Mouse (Mus musculus): ENCODE results near the gene Lce3e.

The Lce3e gene

DNA sequence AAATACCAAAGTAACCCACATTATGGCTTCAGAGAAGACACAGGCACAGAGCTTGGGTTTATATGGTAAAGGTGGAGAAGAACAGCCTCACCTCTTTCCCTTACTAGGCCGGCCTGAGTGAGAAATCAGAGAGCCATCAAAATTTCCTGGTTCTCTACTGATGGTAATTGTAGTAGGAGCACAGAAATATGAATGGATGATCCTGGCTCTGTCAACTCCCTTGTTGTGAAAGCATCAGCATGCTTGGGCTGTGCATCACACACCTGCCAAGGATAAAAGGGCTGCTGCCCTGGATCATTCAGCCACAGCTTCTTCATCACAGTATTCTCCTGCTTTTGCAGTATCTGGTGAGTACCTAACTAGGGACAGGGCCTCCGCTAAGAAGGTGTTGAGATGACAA lies at the start of gene Lce3e:
Gene Lce3e, plus strand, starts transcription at position 301 of the 400 bp plus-strand sequence.
- no peak for DNase-seq (ENCODE audit: low spot score in 2 of 2)

DNA sequence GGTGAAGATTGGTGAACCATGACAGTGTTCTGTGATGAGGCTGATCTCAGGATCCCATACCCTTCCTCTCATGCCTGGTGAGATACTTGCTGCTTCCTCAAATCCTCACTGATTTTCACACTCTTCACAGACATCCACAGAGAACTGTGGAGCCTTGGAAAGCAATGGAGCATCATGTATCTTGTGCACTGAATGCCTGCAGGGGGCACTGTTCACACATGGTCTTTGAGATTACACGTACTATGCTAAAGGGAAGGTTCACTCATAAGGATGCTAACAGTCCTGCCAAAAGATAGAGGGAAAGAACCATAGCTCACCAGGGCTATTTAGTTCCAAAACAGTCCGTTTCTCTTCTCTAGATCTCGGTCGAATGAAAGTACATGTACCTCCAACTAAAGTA lies 46.5 kb upstream of the Lce3e start:
- peak; percentile 21 to 31 for DNase-seq (ENCODE audit: low spot score in 2 of 2)

DNA sequence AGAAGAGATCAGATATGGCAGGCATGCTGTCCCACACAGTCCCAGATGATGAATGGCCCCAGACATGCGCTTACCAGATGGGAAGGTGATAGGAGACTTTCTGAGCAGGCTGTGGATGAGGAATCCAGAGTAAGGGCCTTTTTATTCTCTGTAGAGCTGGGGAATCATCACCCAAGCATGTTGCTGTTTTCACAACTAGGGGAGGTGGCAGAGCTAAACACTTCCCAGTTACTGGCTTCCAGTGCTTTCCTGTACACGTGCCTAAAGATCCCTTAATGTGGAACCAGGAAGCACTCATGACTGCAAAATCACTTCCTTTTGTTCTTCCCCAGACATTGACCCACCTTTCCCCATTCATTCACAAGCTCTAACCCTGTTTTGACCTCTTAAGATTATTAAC lies 40.7 kb upstream of the Lce3e start, which contains the start of gene Lce3a:
Gene Lce3a, minus strand, starts transcription at position 101 of the 400 bp plus-strand sequence.
- DNase-seq (ENCODE audit: low spot score in 2 of 2) = no peak

DNA sequence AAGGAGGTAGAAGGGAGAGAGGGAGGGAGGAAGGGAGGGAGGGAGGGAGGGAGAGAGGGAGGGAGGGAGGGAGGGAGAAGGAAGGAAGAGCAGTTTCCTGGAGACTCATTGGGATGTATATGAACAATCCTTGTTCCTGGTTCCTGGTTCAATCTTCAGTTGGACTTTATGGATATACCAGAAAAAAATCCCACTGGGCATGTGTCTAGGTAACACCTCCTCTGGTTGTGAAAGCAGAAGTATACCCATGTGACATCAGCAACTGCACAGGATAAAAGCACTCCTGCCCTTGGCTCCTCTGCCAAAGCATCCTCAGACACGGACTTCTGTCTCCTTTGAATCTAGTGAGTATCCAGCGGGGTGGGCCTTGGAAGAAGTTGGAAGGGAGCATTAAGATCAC lies 34.2 kb upstream of the Lce3e start, which contains the start of gene Lce3b:
Gene Lce3b, plus strand, starts transcription at position 301 of the 400 bp plus-strand sequence.
- no peak for DNase-seq (ENCODE audit: low spot score in 2 of 2)

DNA sequence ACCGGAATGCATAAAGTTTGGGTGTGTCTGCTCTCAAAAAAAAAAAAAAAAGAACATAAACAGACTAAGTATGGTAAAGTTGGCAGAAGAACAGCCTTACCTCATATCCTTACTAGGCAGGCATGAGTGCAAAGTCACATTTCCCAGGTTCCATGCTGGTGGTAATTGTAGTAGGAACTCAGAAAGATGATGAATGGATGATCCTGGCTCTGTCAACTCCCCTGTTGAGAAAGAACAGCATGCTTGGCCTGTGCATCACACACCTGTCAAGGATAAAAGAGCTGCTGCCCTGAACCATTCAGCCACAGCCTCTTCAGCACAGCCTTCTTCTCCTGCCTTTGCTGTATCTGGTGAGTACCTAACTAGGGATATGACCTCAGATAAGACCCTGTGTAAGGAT lies 22.7 kb upstream of the Lce3e start, which contains the start of gene Lce3c:
Gene Lce3c, plus strand, starts transcription at position 301 of the 400 bp plus-strand sequence.
- no peak for DNase-seq (ENCODE audit: low spot score in 2 of 2)

DNA sequence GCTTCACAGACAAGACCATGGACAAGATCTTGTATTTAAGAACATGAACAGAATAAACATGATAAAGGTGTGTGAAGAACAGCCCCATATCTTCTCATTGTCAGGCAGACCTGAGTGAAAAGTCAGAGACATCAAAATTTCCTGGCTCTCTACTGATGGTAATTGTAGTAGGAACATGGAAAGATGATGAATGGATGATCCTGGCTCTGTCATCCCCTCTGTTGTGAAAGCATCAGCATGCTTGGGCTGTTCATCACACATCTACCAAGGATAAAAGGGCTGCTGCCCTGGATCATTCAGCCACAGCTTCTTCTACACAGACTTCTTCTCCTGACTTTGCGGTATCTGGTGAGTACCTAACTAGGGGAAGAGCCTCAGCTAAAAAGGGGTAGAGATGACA lies 9.8 kb upstream of the Lce3e start, which contains the start of gene Lce3d:
Gene Lce3d, plus strand, starts transcription at position 301 of the 400 bp plus-strand sequence.
- DNase-seq (ENCODE audit: low spot score in 2 of 2) = no peak

DNA sequence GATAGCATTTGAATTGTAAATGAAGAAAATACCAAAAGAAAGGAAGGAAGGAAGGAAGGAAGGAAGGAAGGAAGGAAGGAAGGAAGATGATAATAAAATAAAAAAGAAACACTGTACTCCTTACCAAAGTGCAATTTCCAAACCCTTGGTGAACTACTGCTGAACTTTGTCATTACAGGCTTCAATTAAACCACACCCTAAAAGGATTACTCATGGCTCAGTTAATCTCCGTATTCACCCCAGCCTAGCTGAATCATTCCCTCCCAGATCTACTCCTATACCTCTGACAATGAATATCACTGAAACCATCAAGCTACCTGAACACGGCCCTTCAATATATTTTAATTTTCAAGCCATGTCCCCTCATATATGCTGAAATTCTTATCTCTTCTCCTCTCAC lies 11.6 kb downstream of the Lce3e start:
- no peak for DNase-seq (ENCODE audit: low spot score in 2 of 2)

DNA sequence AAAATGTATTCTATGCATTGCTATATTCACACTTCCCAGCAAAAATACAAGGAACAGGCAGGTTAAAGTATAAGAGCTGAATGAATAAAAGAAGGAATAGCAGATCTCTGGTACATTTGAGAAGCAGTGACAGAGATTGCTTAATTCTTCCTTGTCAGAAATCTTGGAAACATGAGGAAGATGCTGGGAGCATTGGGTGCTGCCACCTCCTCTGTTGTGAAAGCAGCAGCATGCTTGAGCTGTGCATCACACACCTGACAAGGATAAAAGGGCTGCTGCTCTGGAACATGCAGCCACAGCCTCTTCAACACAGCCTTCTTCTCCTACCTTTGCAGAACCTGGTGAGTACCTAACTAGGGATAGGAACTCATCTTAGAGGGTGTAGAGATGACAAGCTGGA lies 25.1 kb downstream of the Lce3e start, which contains the start of gene Lce3f:
Gene Lce3f, plus strand, starts transcription at position 301 of the 400 bp plus-strand sequence.
- DNase-seq (ENCODE audit: low spot score in 2 of 2) = no peak

DNA sequence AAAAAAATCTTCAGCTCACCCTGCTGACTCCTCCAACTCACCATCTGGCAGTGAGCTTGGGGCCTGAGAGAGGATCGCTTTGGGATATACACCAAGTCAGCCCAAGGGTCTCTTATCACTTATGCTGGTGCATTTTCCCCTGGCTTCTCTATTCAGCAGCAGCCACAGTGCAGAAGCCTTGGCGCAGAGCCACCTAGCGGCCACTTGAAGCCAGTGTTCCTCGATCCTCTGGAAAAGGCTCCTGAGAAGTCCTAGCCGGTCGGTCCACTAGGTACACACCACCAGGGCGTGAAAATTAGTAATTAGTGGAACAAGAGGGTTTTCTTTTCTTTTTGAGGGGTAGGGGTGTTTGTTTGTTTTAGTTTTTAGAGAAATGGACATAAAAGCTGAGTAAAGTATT lies 31.8 kb downstream of the Lce3e start:
- peak; percentile 85 to 88 for DNase-seq (ENCODE audit: low spot score in 2 of 2)

DNA sequence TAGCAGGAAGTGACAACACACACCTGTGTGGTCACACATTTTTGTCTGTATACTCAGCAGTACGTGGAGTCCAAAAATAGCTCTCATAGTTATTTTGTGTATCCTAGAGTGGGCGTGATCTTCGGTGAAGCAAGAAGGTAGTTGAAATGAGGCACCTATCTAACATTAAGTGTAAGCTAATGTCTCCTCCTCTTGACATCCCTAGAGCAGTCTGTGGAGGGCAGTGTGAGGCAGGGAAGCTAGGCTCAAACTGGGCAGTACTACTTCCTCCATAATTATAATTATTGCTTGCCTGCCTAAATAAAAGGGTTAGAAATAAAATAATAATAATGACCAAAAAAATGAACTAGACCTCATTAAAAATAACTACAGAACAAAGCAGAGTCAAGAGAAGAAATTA lies 33.8 kb downstream of the Lce3e start:
- no peak for DNase-seq (ENCODE audit: low spot score in 2 of 2)

DNA sequence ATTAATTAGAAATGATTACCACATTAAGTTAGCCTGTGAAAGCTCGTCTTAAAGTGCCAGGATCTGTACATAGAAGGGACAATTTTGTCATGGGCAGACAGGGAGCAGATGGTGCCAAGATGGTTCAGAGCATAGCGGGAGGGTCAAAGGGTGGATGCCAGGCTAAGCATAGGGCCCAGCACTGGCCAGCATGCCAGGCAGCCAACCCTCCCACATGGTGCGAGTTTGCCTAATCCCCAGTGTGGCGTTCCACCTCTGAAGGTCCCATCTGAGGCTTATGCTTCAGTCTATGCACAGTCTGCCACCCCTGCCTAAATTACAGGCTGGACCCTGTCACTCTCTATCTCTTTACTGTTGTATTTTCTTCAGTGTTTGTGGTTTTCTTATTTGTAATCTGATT lies 36.0 kb downstream of the Lce3e start:
- no peak for DNase-seq (ENCODE audit: low spot score in 2 of 2)

DNA sequence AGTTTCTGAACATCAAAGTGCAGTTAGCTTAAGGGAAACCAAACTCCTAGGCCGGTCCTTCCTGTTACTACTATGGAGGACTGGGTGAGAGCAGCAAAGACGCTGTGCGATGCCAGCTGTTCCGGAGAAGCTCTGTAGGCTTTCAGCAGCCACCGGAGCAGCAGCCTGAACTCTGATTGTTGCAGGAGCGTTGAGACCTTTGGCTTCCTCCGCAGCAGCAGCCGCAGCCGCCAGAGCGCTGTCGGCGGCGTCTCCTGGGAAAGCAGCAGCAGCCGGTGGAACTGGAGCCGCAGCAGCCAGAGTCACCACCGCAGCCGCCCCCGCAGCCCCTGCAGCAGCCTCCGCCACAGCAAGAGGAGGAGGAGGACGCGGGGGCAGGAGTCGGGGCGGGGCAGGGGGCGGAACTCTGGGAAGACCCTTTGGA lies 47.5 kb downstream of the Lce3e start:
- peak; percentile 42 to 60 for DNase-seq (ENCODE audit: low spot score in 2 of 2)

DNA sequence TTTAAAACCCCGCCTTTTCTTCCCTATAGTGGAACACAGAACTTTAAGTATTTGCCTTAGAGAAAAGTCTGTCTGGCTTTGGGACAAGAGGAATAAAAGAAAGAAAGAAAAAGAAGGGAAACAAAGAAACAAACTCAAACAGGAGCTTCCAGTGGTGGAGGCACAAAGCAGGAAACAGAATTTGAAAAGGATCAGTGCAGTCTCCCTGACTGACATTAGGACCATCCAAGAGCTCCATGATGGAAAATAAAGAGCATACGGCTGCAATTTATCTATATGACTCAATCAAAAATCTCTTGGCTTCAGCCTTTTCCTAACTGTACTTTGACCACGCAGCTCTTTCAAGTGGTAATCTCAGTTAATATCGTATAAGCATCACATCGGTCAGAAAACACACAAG lies 48.0 kb downstream of the Lce3e start:
- DNase-seq (ENCODE audit: low spot score in 2 of 2) = no peak

DNA sequence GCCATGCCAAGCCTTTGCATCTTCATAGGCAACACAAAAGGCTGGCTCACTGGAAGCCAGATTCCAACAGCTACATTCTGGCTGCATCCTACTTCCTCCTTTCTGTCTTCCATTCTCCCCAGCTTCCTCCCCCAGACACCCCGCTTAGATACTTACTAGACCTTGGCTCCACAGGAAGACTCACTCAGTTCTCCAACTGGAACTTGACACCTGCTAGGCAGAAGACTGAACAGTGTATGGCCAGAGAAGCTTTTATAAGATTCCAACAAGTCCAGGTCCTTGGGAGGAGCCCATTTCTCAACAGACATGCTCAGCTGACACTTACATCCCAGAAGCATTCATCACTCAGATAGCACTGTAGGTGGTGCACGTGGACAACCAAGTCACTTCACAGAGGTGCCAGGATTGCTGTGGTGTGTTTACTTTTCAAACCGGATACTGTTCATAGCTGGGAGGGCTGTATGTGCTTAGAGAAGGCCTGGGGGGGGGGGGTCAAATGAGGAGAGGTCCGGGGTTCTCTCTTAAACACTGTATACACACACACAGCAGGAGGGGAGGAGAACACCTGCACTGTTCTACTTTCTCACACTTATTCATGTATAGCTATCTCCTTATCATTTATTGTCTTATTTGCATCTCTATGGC lies 48.7 kb downstream of the Lce3e start, which contains the start of gene Crct1:
Gene Crct1, minus strand, starts transcription at position 228 of the 645 bp plus-strand sequence.
- no peak for DNase-seq (ENCODE audit: low spot score in 2 of 2)
